Mouse (Mus musculus) bone marrow, adult 2 months (tissue): ENCODE measurements around the gene Lzic.

Experiments
- CTCF ChIP-seq: fragments of 200-500 bp; IDR thresholded peaks from 2 replicates; pipeline ENCODE4 v1.5.1; 2011; ENCODE audit warnings: low read length, control low read depth; ENCODE audit not compliant: control insufficient read depth, insufficient read depth
- POLR2A ChIP-seq: fragments of 200-500 bp; IDR thresholded peaks from 2 replicates; pipeline ENCODE4 v1.6.1; 2011; ENCODE audit warnings: low read depth, mild to moderate bottlenecking, control low read depth, low read length, borderline replicate concordance; ENCODE audit not compliant: control insufficient read depth

DNA sequence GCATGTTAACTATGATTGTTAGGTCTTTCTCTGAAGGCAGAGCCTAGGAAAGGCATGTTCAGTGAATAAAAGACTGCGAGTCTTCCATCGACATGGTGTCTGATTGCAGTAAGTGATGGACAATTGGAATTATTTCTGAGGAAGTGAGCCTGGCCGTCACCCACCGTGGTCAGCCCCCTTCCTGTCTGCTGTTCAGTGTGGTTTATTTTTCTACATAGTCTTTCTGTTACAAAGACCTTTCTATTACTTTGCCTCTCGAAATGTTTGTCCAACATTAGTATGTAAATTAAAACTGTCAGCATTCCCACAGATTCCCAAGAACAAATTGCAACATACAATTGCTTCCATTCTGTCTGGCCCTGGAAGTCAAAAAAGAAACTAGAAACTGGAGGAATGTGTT lies 14.8 kb downstream of the Lzic start:
- TF ChIP-seq CTCF (no peak), POLR2A (no peak)
